Mouse (Mus musculus): ENCODE results near the gene Cbln1.

GRCm38 (mm10) chr8:87468416-87468957, 3.9 kb downstream of the Cbln1 start:
- TF ChIP-seq POLR2A (IDR thresholded peaks at IDR 0.05; ENCODE audit: borderline replicate concordance, extremely low read depth, insufficient read depth, insufficient read length, poor library complexity, severe bottlenecking) (no peak), CTCF (IDR thresholded peaks at IDR 0.05; ENCODE audit: borderline replicate concordance, extremely low read depth, insufficient read depth, insufficient read length) (no peak)
